Mouse (Mus musculus): ENCODE data around the gene Fam180a. TPM values are rescaled to one million over a fixed set of nuclear protein-coding genes. Genes with fewer than 3 reads are reported as not detected.

Gene Fam180a
- total RNA-seq, 2 experiments from 2014 or later = not detected

DNA sequence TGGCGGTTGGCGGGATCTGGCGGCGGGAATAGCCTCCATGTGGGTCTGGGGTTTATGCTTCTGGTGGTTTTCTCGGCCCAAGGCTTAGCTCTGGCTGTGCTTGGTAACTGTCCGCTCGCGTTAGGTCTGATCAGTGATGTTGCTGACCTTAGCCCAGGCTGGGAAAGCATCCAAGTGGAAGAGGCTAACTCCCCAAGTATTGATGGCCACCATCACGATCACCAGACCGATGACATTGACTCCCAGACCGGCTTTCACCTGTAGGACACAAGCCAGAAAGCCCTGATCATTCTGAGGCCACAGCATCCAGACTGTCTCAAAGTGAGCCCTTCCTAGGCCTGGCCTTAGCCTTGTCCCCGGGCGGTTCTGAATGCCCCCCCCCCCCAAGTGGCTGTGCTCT, 57.2 kb downstream of the Fam180a start:
- ATAC-seq (ENCODE audit: poor library complexity, severe bottlenecking) = no peak

GRCm38 (mm10) chr6:35265580-35266278, 60.2 kb downstream of the Fam180a start:
- ATAC-seq (ENCODE audit: poor library complexity, severe bottlenecking) = no peak

Other genes with a start within 250 kb of the Fam180a start
- 48.7 and 49.1 TPM in 2 replicates for gene Cnot4, start 192.4 kb downstream of the Fam180a start, total RNA-seq (2015)
- gene Cnot4, start 192.4 kb downstream of the Fam180a start, total RNA-seq (2017) = 24.1 and 32.4 TPM in 2 replicates
- 42.0 and 42.6 TPM in 2 replicates for gene Nup205, start 148.7 kb downstream of the Fam180a start, total RNA-seq (2015)
- 43.7 and 48.3 TPM in 2 replicates for gene Nup205, start 148.7 kb downstream of the Fam180a start, total RNA-seq (2017)
- not detected in 2 replicates for gene Slc13a4, start 18.0 kb downstream of the Fam180a start, total RNA-seq (2015)
- 0.22 TPM in 1 of 2 replicates, not detected in the other for gene Slc13a4, start 18.0 kb downstream of the Fam180a start, total RNA-seq (2017)
- gene Mtpn, start 213.7 kb upstream of the Fam180a start, total RNA-seq (2015) = 220 and 244 TPM in 2 replicates
- gene Mtpn, start 213.7 kb upstream of the Fam180a start, total RNA-seq (2017) = 199 and 205 TPM in 2 replicates